Mouse (Mus musculus): ENCODE results near the gene 9430097D07Rik. TPM values are rescaled to one million over a fixed set of nuclear protein-coding genes. Genes with fewer than 3 reads are reported as not detected.
A peak's percentile ranks its signal among the peaks of the same experiment; 100 is the strongest.

Gene 9430097D07Rik
- polyA plus RNA-seq, 1 experiment from 2014 or later = 0.39 TPM

GRCm38 (mm10) chr2:32534733-32535471 lies 40.6 kb downstream of the 9430097D07Rik start, which contains the start of gene Fam102a:
Fam102a (plus strand) TSS chr2:32535332.
- Histone ChIP-seq H3K4me1 (replicated peaks) (peaks cover 71% of the 10 kb centered on the region), H3K36me3 (no peaks in the 10 kb centered on the region), H3K27me3 (ENCODE audit: insufficient read depth, poor library complexity, severe bottlenecking) (no peaks in the 10 kb centered on the region), H3K4me3 (peak within 1 kb of the TSS; percentile 75), H3K27ac (peak within 1 kb of the TSS; percentile 94), H3K9me3 (no peaks in the 10 kb centered on the region)
- DNase-seq (ENCODE audit: low spot score) = peak; percentile 100
- under 1% methylated on average over 67 of the region's 67 CpGs for WGBS

DNA sequence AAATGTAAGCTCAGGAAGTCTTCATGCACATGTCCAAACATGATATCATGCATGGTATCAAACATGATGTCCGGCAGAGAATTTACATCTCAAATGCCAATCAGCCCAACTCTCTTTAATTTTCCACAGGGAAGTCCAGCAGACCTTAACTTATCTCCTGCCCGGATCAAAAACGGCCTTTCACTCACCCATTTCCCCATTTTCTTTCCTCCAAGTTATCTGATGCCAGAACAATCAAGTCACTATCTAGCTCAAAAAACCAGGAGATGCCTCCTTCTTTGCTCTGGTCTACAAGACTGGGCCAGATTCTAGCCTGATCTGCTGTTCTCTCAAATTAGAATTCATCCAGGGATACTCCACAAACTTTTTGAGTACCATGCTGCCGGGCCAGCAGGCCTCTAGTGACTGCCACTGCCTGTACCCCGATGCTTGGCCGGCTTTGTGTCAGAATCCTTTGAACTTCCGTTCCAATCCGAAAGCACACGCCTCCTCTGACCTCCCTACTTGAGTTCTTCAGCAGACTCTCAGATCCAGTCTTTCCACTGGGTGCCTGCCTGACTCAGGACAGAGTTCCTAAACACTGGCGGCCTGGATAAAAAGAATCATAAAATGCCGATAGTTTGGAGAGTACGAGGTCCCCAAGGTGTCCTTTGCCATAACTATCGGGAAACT lies 41.3 kb downstream of the 9430097D07Rik start:
- peak overlapping the region; percentile 94 for H3K27ac ChIP-seq
- peak overlapping the region; percentile 75 for H3K4me3 ChIP-seq
- DNase-seq (ENCODE audit: low spot score) = peak; percentile 70
- H3K36me3 ChIP-seq = no peaks in the 10 kb centered on the region
- WGBS = 12% methylated on average over 13 of the region's 13 CpGs
- H3K27me3 ChIP-seq (ENCODE audit: insufficient read depth, poor library complexity, severe bottlenecking) = no peaks in the 10 kb centered on the region
- H3K9me3 ChIP-seq = no peaks in the 10 kb centered on the region
- peaks cover 64% of the 10 kb centered on the region for H3K4me1 ChIP-seq (replicated peaks)

- H3K27ac ChIP-seq = 0 out of 2 replicates have a peak overlapping the region, but pooled peaks have one; percentile 94
- H3K27me3 ChIP-seq (ENCODE audit: insufficient read depth, poor library complexity, severe bottlenecking) = no peaks in the 10 kb centered on the region
- no peak overlapping the region for H3K4me3 ChIP-seq
- peaks cover 53% of the 10 kb centered on the region for H3K4me1 ChIP-seq (replicated peaks)
- 89% methylated on average over 2 of the region's 2 CpGs for WGBS
- H3K36me3 ChIP-seq = no peaks in the 10 kb centered on the region
- DNase-seq (ENCODE audit: low spot score) = no peak
- no peaks in the 10 kb centered on the region for H3K9me3 ChIP-seq
Observed at GRCm38 (mm10) chr2:32533163-32533562, 42.3 kb downstream of the 9430097D07Rik start.

- peaks cover 30% of the 10 kb centered on the region for H3K4me1 ChIP-seq (replicated peaks)
- H3K27ac ChIP-seq = no peak overlapping the region
- DNase-seq (ENCODE audit: low spot score) = no peak
- 90% methylated on average over 2 of the region's 2 CpGs for WGBS
- no peaks in the 10 kb centered on the region for H3K36me3 ChIP-seq
- H3K9me3 ChIP-seq = no peaks in the 10 kb centered on the region
- no peaks in the 10 kb centered on the region for H3K27me3 ChIP-seq (ENCODE audit: insufficient read depth, poor library complexity, severe bottlenecking)
- no peak overlapping the region for H3K4me3 ChIP-seq
Observed at GRCm38 (mm10) chr2:32530479-32530878, 45.0 kb downstream of the 9430097D07Rik start.

GRCm38 (mm10) chr2:32528326-32528725 lies 47.2 kb downstream of the 9430097D07Rik start:
- H3K9me3 ChIP-seq = no peaks in the 10 kb centered on the region
- WGBS = 100% methylated on average over 1 of the region's 1 CpGs
- H3K4me3 ChIP-seq = no peak overlapping the region
- no peak for DNase-seq (ENCODE audit: low spot score)
- no peak overlapping the region for H3K27ac ChIP-seq
- no peaks in the 10 kb centered on the region for H3K36me3 ChIP-seq
- no peaks in the 10 kb centered on the region for H3K27me3 ChIP-seq (ENCODE audit: insufficient read depth, poor library complexity, severe bottlenecking)
- peaks cover 14% of the 10 kb centered on the region for H3K4me1 ChIP-seq (replicated peaks)

GRCm38 (mm10) chr2:32527468-32527966 lies 48.0 kb downstream of the 9430097D07Rik start:
- H3K27me3 ChIP-seq (ENCODE audit: insufficient read depth, poor library complexity, severe bottlenecking) = no peaks in the 10 kb centered on the region
- no peak overlapping the region for H3K4me3 ChIP-seq
- WGBS = 70% methylated on average over 14 of the region's 14 CpGs
- H3K36me3 ChIP-seq = no peaks in the 10 kb centered on the region
- H3K27ac ChIP-seq = no peak overlapping the region
- H3K9me3 ChIP-seq = no peaks in the 10 kb centered on the region
- peaks cover 11% of the 10 kb centered on the region for H3K4me1 ChIP-seq (replicated peaks)
- no peak for DNase-seq (ENCODE audit: low spot score)

DNA sequence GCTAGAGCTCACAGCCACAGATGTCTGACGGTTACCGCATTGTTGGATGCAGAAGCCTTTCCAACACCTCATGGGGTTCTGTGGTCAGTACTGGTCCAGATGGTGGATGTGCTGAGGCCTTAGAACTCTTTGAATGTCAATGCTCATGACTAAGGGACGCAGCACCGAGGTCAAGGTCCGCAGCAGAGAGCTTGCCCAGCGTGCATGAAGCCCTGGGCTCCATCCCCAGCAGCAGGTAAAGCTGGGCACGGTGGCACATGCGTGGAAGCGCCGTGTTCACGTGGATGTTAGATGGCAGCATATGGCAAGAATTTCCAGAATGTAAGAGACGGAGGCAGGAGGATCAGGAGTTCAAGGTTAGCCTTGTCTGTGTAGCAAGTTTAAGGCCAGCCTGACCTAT lies 49.7 kb downstream of the 9430097D07Rik start:
- Histone ChIP-seq H3K4me3 (no peak overlapping the region), H3K27ac (no peak overlapping the region), H3K4me1 (replicated peaks) (peaks cover 7% of the 10 kb centered on the region), H3K9me3 (no peaks in the 10 kb centered on the region), H3K27me3 (ENCODE audit: insufficient read depth, poor library complexity, severe bottlenecking) (no peaks in the 10 kb centered on the region), H3K36me3 (no peaks in the 10 kb centered on the region)
- DNase-seq (ENCODE audit: low spot score) = no peak
- 86% methylated on average over 12 of the region's 12 CpGs for WGBS

DNA sequence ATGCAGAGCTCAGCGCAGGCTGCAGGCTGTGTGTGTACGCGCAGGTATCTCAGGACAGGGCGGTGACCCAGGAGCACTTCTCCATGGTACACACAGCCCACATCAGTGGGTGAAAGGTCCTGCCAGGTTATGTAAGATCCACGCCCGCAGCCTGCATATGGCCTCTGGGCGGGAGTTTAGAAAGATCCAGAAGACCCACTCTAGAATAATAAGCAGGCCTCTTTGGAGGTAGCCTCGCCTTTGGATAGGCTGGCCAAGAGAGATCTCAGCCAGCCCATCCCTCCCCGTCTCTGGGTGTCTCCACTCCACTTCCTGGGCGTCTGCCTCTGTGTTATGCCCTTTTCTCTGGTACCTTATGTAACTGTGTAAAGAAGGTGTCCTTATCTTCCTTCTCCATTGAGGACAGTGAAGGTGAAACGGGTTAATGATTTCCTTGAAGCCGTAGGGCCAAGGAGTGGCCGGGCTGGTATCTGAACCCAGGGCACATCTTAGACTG lies 50.9 kb downstream of the 9430097D07Rik start:
- H3K9me3 ChIP-seq = no peaks in the 10 kb centered on the region
- no peaks in the 10 kb centered on the region for H3K27me3 ChIP-seq (ENCODE audit: insufficient read depth, poor library complexity, severe bottlenecking)
- WGBS = 89% methylated on average over 13 of the region's 13 CpGs
- no peak overlapping the region for H3K27ac ChIP-seq
- no peak overlapping the region for H3K4me3 ChIP-seq
- H3K36me3 ChIP-seq = no peaks in the 10 kb centered on the region
- DNase-seq (ENCODE audit: low spot score) = no peak
- H3K4me1 ChIP-seq (replicated peaks) = peaks cover 7% of the 10 kb centered on the region

Other genes with a start within 250 kb of the 9430097D07Rik start
- 56.3 and 69.4 TPM in 2 replicates for gene Ciz1, start 223.4 kb downstream of the 9430097D07Rik start, polyA plus RNA-seq (2016; fragmentation: Nextera tagmentation; extraction: Ambion mirVana)
- 12.3 and 17.0 TPM in 2 replicates for gene Dnm1, start 222.3 kb downstream of the 9430097D07Rik start, polyA plus RNA-seq (2016; fragmentation: Nextera tagmentation; extraction: Ambion mirVana)
- gene 1110008P14Rik, start 193.7 kb downstream of the 9430097D07Rik start, polyA plus RNA-seq (2016; fragmentation: Nextera tagmentation; extraction: Ambion mirVana) = 41.4 and 66.7 TPM in 2 replicates
- gene Lcn2, start 187.4 kb downstream of the 9430097D07Rik start, polyA plus RNA-seq (2016; fragmentation: Nextera tagmentation; extraction: Ambion mirVana) = not detected in 2 replicates
- 26.3 and 32.3 TPM in 2 replicates for gene Ptges2, start 179.8 kb downstream of the 9430097D07Rik start, polyA plus RNA-seq (2016; fragmentation: Nextera tagmentation; extraction: Ambion mirVana)
- gene Naif1, start 125.2 kb downstream of the 9430097D07Rik start, polyA plus RNA-seq (2016; fragmentation: Nextera tagmentation; extraction: Ambion mirVana) = 6.0 and 6.4 TPM in 2 replicates
- 28.8 and 34.4 TPM in 2 replicates for gene Slc25a25, start 124.2 kb downstream of the 9430097D07Rik start, polyA plus RNA-seq (2016; fragmentation: Nextera tagmentation; extraction: Ambion mirVana)
- gene Fam102a, start 40.4 kb downstream of the 9430097D07Rik start, polyA plus RNA-seq (2016; fragmentation: Nextera tagmentation; extraction: Ambion mirVana) = 10.9 and 11.0 TPM in 2 replicates
- 116 and 131 TPM in 2 replicates for gene Dpm2, start 4.8 kb downstream of the 9430097D07Rik start, polyA plus RNA-seq (2016; fragmentation: Nextera tagmentation; extraction: Ambion mirVana)
- 1.6 and 2.5 TPM in 2 replicates for gene Pip5kl1, start 887 bp downstream of the 9430097D07Rik start, polyA plus RNA-seq (2016; fragmentation: Nextera tagmentation; extraction: Ambion mirVana)
- 19.8 and 21.0 TPM in 2 replicates for gene St6galnac4, start 11.4 kb upstream of the 9430097D07Rik start, polyA plus RNA-seq (2016; fragmentation: Nextera tagmentation; extraction: Ambion mirVana)
- gene St6galnac6, start 24.0 kb upstream of the 9430097D07Rik start, polyA plus RNA-seq (2016; fragmentation: Nextera tagmentation; extraction: Ambion mirVana) = 12.7 and 14.1 TPM in 2 replicates
- 26.9 and 37.6 TPM in 2 replicates for gene Ak1, start 46.1 kb upstream of the 9430097D07Rik start, polyA plus RNA-seq (2016; fragmentation: Nextera tagmentation; extraction: Ambion mirVana)
- 28.8 and 35.8 TPM in 2 replicates for gene Eng, start 70.9 kb upstream of the 9430097D07Rik start, polyA plus RNA-seq (2016; fragmentation: Nextera tagmentation; extraction: Ambion mirVana)
- 25.9 and 29.5 TPM in 2 replicates for gene Fpgs, start 128.5 kb upstream of the 9430097D07Rik start, polyA plus RNA-seq (2016; fragmentation: Nextera tagmentation; extraction: Ambion mirVana)
- gene Cdk9, start 137.4 kb upstream of the 9430097D07Rik start, polyA plus RNA-seq (2016; fragmentation: Nextera tagmentation; extraction: Ambion mirVana) = 121 and 125 TPM in 2 replicates
- 27.6 and 39.1 TPM in 2 replicates for gene Sh2d3c, start 145.4 kb upstream of the 9430097D07Rik start, polyA plus RNA-seq (2016; fragmentation: Nextera tagmentation; extraction: Ambion mirVana)
- gene 6330409D20Rik, start 165.3 kb upstream of the 9430097D07Rik start, polyA plus RNA-seq (2016; fragmentation: Nextera tagmentation; extraction: Ambion mirVana) = 1.3 and 1.7 TPM in 2 replicates
- 56.9 and 61.6 TPM in 2 replicates for gene Tor2a, start 181.6 kb upstream of the 9430097D07Rik start, polyA plus RNA-seq (2016; fragmentation: Nextera tagmentation; extraction: Ambion mirVana)
- gene Ttc16, start 199.9 kb upstream of the 9430097D07Rik start, polyA plus RNA-seq (2016; fragmentation: Nextera tagmentation; extraction: Ambion mirVana) = 0.31 and 0.73 TPM in 2 replicates
- 5.7 and 7.2 TPM in 2 replicates for gene Ptrh1, start 200.1 kb upstream of the 9430097D07Rik start, polyA plus RNA-seq (2016; fragmentation: Nextera tagmentation; extraction: Ambion mirVana)
- 1.1 and 1.2 TPM in 2 replicates for gene Cfap157, start 208.7 kb upstream of the 9430097D07Rik start, polyA plus RNA-seq (2016; fragmentation: Nextera tagmentation; extraction: Ambion mirVana)